Mouse (Mus musculus): ENCODE results near the gene Slc26a1. TPM values are rescaled to one million over a fixed set of nuclear protein-coding genes. Genes with fewer than 3 reads are reported as not detected.
"Not testable (repeated sequence)": the region's sequence is repeated elsewhere in the genome, so short reads cannot be mapped to it uniquely, and the experiment has no call there.

The Slc26a1 gene
- total and polyA plus RNA-seq, 3 experiments, result 29.6 to 31.2 TPM; not detected in 1

GRCm38 (mm10) chr5:108636172-108636571, 39.2 kb downstream of the Slc26a1 start:
- H3K4me1 ChIP-seq (ENCODE audit: control insufficient read depth in 1 of 2, insufficient read depth in 2 of 2, low read length in 2 of 2), result no peaks in the 10 kb centered on the region
- peak; percentile 60 for DNase-seq (ENCODE audit: low read depth, low spot score)
- H3K36me3 ChIP-seq (ENCODE audit: control insufficient read depth in 1 of 2, insufficient read depth in 2 of 2, low read length in 2 of 2), result peaks cover 0 to 5% of the 10 kb centered on the region in 2 experiments; a peak in 3 of 4 replicates
- no peaks in the 10 kb centered on the region for H3K9me3 ChIP-seq (replicated peaks; ENCODE audit: insufficient read depth, low read length)
- no peak overlapping the region for H3K4me3 ChIP-seq (ENCODE audit: control insufficient read depth in 1 of 2, insufficient read depth in 1 of 2, low read depth in 2 of 2, low read length in 2 of 2)
- no peak overlapping the region for H3K9ac ChIP-seq (ENCODE audit: control insufficient read depth, low read depth, low read length, poor library complexity, severe bottlenecking)
- TF ChIP-seq NELFE (IDR thresholded peaks at IDR 0.05; ENCODE audit: low read depth, low read length), result no peak
- no peak for TF ChIP-seq CHD2 (IDR thresholded peaks at IDR 0.05; ENCODE audit: low read length)
- peak in 1 of 3 experiments; percentile 16; a peak in 1 of 6 replicates for TF ChIP-seq CTCF (IDR thresholded peaks at IDR 0.05 in 2 of 3, conservative IDR thresholded peaks at IDR 0.05 in 1 of 3; ENCODE audit: control insufficient read depth in 1 of 3, insufficient read depth in 1 of 3, low read depth in 2 of 3, low read length in 3 of 3, poor library complexity in 1 of 3, severe bottlenecking in 1 of 3)
- peak; percentile 19; the same call in 1 of the 2 replicates for TF ChIP-seq SMC3 (IDR thresholded peaks at IDR 0.05; ENCODE audit: low read depth, low read length)
- peak; percentile 29; the same call in 1 of the 2 replicates for TF ChIP-seq GATA1 (IDR thresholded peaks at IDR 0.05; ENCODE audit: low read depth, low read length)
- TF ChIP-seq RAD21 (IDR thresholded peaks at IDR 0.05; ENCODE audit: low read depth, low read length), result peak; percentile 20
- TF ChIP-seq BHLHE40 (IDR thresholded peaks at IDR 0.05; ENCODE audit: borderline replicate concordance, low read depth, low read length), result no peak
- no peak for TF ChIP-seq ZNF384 (IDR thresholded peaks at IDR 0.05; ENCODE audit: low read depth, low read length)
- TF ChIP-seq MAZ (IDR thresholded peaks at IDR 0.05; ENCODE audit: low read depth, low read length), result no peak
- H3K27ac ChIP-seq (ENCODE audit: control insufficient read depth, low read depth, low read length), result no peak overlapping the region
- H3K79me2 ChIP-seq (ENCODE audit: control insufficient read depth, insufficient read depth, low read length, poor library complexity), result no peaks in the 10 kb centered on the region
- H3K27me3 ChIP-seq (ENCODE audit: control insufficient read depth in 1 of 2, insufficient read depth in 2 of 2, low read length in 2 of 2), result no peaks in the 10 kb centered on the region

GRCm38 (mm10) chr5:108634088-108634487, 41.3 kb downstream of the Slc26a1 start:
- not testable (repeated sequence) for H3K27ac ChIP-seq (ENCODE audit: control insufficient read depth, low read depth, low read length); H3K4me3 ChIP-seq (ENCODE audit: control insufficient read depth in 1 of 2, insufficient read depth in 1 of 2, low read depth in 2 of 2, low read length in 2 of 2); H3K79me2 ChIP-seq (ENCODE audit: control insufficient read depth, insufficient read depth, low read length, poor library complexity); H3K9ac ChIP-seq (ENCODE audit: control insufficient read depth, low read depth, low read length, poor library complexity, severe bottlenecking); H3K9me3 ChIP-seq (replicated peaks; ENCODE audit: insufficient read depth, low read length); DNase-seq (ENCODE audit: low read depth, low spot score); H3K4me1 ChIP-seq (ENCODE audit: control insufficient read depth in 1 of 2, insufficient read depth in 2 of 2, low read length in 2 of 2); H3K27me3 ChIP-seq (ENCODE audit: control insufficient read depth in 1 of 2, insufficient read depth in 2 of 2, low read length in 2 of 2)
- peaks cover 0 to 10% of the 10 kb centered on the region in 2 experiments; a peak in 2 of 4 replicates for H3K36me3 ChIP-seq (ENCODE audit: control insufficient read depth in 1 of 2, insufficient read depth in 2 of 2, low read length in 2 of 2)
- peak; percentile 72 for TF ChIP-seq ZNF384 (IDR thresholded peaks at IDR 0.05; ENCODE audit: low read depth, low read length)

GRCm38 (mm10) chr5:108633676-108634075, 41.7 kb downstream of the Slc26a1 start:
- DNase-seq (ENCODE audit: low read depth, low spot score), result no peak
- Histone ChIP-seq H3K27me3 (ENCODE audit: control insufficient read depth in 1 of 2, insufficient read depth in 2 of 2, low read length in 2 of 2) (no peaks in the 10 kb centered on the region), H3K9ac (ENCODE audit: control insufficient read depth, low read depth, low read length, poor library complexity, severe bottlenecking) (no peak overlapping the region), H3K4me1 (ENCODE audit: control insufficient read depth in 1 of 2, insufficient read depth in 2 of 2, low read length in 2 of 2) (no peaks in the 10 kb centered on the region), H3K4me3 (ENCODE audit: control insufficient read depth in 1 of 2, insufficient read depth in 1 of 2, low read depth in 2 of 2, low read length in 2 of 2) (no peak overlapping the region), H3K79me2 (ENCODE audit: control insufficient read depth, insufficient read depth, low read length, poor library complexity) (peaks cover 13% of the 10 kb centered on the region), H3K27ac (ENCODE audit: control insufficient read depth, low read depth, low read length) (no peak overlapping the region), H3K36me3 (ENCODE audit: control insufficient read depth in 1 of 2, insufficient read depth in 2 of 2, low read length in 2 of 2) (peaks cover 0 to 10% of the 10 kb centered on the region in 2 experiments; a peak in 2 of 4 replicates), H3K9me3 (replicated peaks; ENCODE audit: insufficient read depth, low read length) (no peaks in the 10 kb centered on the region)
- TF ChIP-seq GABPA (IDR thresholded peaks at IDR 0.05; ENCODE audit: low read depth, low read length) (no peak), MEF2A (IDR thresholded peaks at IDR 0.05; ENCODE audit: extremely low read depth, insufficient replicate concordance, low read depth, low read length, poor library complexity, severe bottlenecking) (no peak), NRF1 (IDR thresholded peaks at IDR 0.05; ENCODE audit: insufficient read depth, low read depth, low read length, poor library complexity, severe bottlenecking) (no peak), USF1 (IDR thresholded peaks at IDR 0.05; ENCODE audit: low read depth, low read length) (no peak), SIN3A (IDR thresholded peaks at IDR 0.05; ENCODE audit: low read length) (no peak), MAX (IDR thresholded peaks at IDR 0.05; ENCODE audit: low read length) (no peak), MXI1 (IDR thresholded peaks at IDR 0.05; ENCODE audit: low read depth, low read length) (no peak), HCFC1 (IDR thresholded peaks at IDR 0.05; ENCODE audit: low read depth, low read length) (no peak), JUND (IDR thresholded peaks at IDR 0.05; ENCODE audit: low read depth, low read length) (no peak), USF2 (IDR thresholded peaks at IDR 0.05; ENCODE audit: borderline replicate concordance in 1 of 2, insufficient read depth in 1 of 2, low read depth in 1 of 2, low read length in 2 of 2) (no peak), ETS1 (IDR thresholded peaks at IDR 0.05; ENCODE audit: low read depth, low read length) (no peak), MYC (IDR thresholded peaks at IDR 0.05; ENCODE audit: low read depth, low read length) (no peak), NELFE (IDR thresholded peaks at IDR 0.05; ENCODE audit: low read depth, low read length) (no peak), TAL1 (IDR thresholded peaks at IDR 0.05; ENCODE audit: low read length) (no peak), TBP (IDR thresholded peaks at IDR 0.05; ENCODE audit: low read depth, low read length) (no peak), CHD2 (IDR thresholded peaks at IDR 0.05; ENCODE audit: low read length) (no peak), MYB (IDR thresholded peaks at IDR 0.05; ENCODE audit: low read depth, low read length) (no peak), ELF1 (IDR thresholded peaks at IDR 0.05; ENCODE audit: low read depth, low read length) (no peak), UBTF (IDR thresholded peaks at IDR 0.05; ENCODE audit: borderline replicate concordance, insufficient read depth, low read depth, low read length) (no peak)
